Mouse (Mus musculus) testis, adult 2 months (tissue): Measurements from ENCODE around the gene Stoml2.
A peak's percentile ranks its signal among the peaks of the same experiment; 100 is the strongest.

Experiments
- CTCF ChIP-seq: fragments of 200-500 bp; IDR thresholded peaks from 2 replicates; pipeline ENCODE4 v1.5.1; 2012; ENCODE audit warnings: low read depth, mild to moderate bottlenecking, inconsistent platforms, low read length, moderate library complexity; ENCODE audit not compliant: control insufficient read depth, insufficient read depth, insufficient replicate concordance
- POLR2A ChIP-seq: fragments of 200-500 bp; IDR thresholded peaks from 2 replicates; pipeline ENCODE4 v1.6.1; 2012; ENCODE audit warnings: low read depth, mild to moderate bottlenecking, inconsistent platforms, low read length, moderate library complexity; ENCODE audit not compliant: control insufficient read depth

GRCm38 (mm10) chr4:43045659-43046302, 14.3 kb upstream of the Stoml2 start, which contains the start of gene Fam214b:
- TF ChIP-seq CTCF (no peak), POLR2A (peak; percentile 43; the same call in 1 of the 2 replicates)
